Mouse (Mus musculus): ENCODE measurements around the gene B3gat3.

- TF ChIP-seq CTCF (IDR thresholded peaks at IDR 0.05; ENCODE audit: borderline replicate concordance, extremely low read depth, insufficient read depth, insufficient read length), result peak; percentile 77
- no peak for TF ChIP-seq POLR2A (IDR thresholded peaks at IDR 0.05; ENCODE audit: borderline replicate concordance, extremely low read depth, insufficient read depth, insufficient read length, poor library complexity, severe bottlenecking)
Observed at GRCm38 (mm10) chr19:8976535-8976934, 56.4 kb downstream of the B3gat3 start.

All from brain, embryonic 14.5 days (tissue).